Mouse (Mus musculus) colon, adult 2 months (tissue): ENCODE results near the gene Olfr837. TPM values are rescaled to one million over a fixed set of nuclear protein-coding genes. Genes with fewer than 3 reads are reported as not detected.

Source experiments
- polyA plus RNA-seq: library from polyadenylated mRNA; depleted of rRNA; stranded (reverse); fragments of >200 nt; gene quantifications from 2 replicates; pipeline ENCODE4 v1.2.3, GENCODE M21; 2012; rRNA removed

The Olfr837 gene
- not detected in 2 replicates for polyA plus RNA-seq

DNA sequence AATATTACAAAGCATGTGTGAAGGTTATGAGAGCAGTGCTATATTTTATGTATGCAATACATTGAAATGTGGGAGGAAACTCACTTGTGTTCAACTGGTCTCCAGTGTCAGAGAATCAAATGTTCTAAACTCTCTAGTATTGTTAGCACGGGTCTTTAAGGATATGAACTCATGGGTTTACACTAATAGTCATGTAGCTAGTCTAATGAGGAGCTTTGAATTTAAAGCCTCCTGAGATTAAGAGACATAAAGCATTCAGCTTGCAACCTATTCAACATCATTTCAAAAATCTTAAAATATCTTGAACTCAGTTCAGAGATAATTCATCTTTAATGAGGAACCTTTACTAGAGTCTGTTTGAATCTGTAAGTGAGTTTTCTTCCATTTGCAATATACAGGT is at the start of gene Olfr837:
Gene Olfr837, plus strand, starts transcription at position 301 of the 400 bp plus-strand sequence.

DNA sequence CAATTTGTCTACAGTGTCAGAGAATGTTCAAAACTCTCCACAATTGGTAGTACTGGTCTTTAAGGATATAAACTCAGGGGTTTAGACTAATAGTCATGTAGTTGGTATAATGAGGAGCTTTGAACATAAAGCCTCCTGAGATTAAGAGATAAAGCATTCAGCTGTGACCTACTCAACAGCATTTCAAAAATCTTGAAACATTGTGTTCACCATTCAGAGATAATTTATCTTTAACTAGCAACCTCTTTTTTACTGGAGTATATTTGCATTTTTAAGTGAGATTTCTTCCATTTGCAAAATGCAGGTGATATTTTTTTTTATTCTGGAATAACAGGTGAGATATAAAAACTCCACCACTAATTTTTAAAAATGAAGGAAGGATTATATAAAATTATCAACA is 16.0 kb upstream of the Olfr837 start, which contains the start of gene Olfr836:
Gene Olfr836, plus strand, starts transcription at position 301 of the 400 bp plus-strand sequence.

DNA sequence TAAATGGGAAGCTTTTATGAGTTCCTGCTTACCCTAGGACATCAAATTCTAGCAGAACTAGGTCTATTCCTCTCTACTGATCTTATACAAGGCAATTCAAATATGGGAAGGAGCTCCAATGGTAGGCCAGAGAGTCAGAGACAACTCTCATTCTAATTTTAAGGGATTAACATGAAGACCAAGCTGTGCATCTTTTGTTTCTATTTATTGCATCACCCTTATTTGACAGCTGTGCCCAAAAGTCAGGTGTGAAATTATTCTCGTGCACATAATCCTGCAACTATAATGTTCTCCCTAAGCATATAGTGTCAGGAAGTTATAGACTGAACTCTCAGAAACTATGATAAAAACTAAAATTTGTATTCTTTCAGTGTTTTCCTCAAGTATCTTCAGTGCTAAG is 41.1 kb downstream of the Olfr837 start, which contains the start of gene Olfr839-ps1:
Gene Olfr839-ps1, minus strand, starts transcription at position 101 of the 400 bp plus-strand sequence.

Other genes starting within 250 kb of the Olfr837 start
- not detected in 2 replicates for gene Olfr832, start 199.2 kb upstream of the Olfr837 start, polyA plus RNA-seq
- not detected in 2 replicates for gene Olfr834, start 148.3 kb upstream of the Olfr837 start, polyA plus RNA-seq
- gene Olfr835, start 103.6 kb upstream of the Olfr837 start, polyA plus RNA-seq, result not detected in 2 replicates
- gene Olfr836, start 15.9 kb upstream of the Olfr837 start, polyA plus RNA-seq, result not detected in 2 replicates
- gene Olfr839-ps1, start 41.0 kb downstream of the Olfr837 start, polyA plus RNA-seq, result not detected in 2 replicates
- gene Olfr843, start 115.7 kb downstream of the Olfr837 start, polyA plus RNA-seq, result not detected in 2 replicates
- gene Olfr844, start 180.0 kb downstream of the Olfr837 start, polyA plus RNA-seq, result not detected in 2 replicates
- gene Olfr845, start 200.1 kb downstream of the Olfr837 start, polyA plus RNA-seq, result not detected in 2 replicates
- gene Olfr846, start 227.7 kb downstream of the Olfr837 start, polyA plus RNA-seq, result not detected in 2 replicates
- gene Olfr847, start 242.4 kb downstream of the Olfr837 start, polyA plus RNA-seq, result not detected in 2 replicates